Mouse (Mus musculus) ES-E14 (cell line): ENCODE measurements around the gene Igflr1. TPM values are rescaled to one million over a fixed set of nuclear protein-coding genes. Genes with fewer than 3 reads are reported as not detected.

ENCODE experiments used
- DNase-seq: peaks from one replicate; pipeline ENCODE4 v3.0.0-alpha.2; 2013; ENCODE audit warnings: low read depth, low spot score
- H3K27ac ChIP-seq: 2 replicates; pipeline ENCODE4 v1.5.1; 2012; ENCODE audit warnings: low read depth, mild to moderate bottlenecking, low read length, moderate library complexity, mixed read lengths; ENCODE audit not compliant: poor library complexity, insufficient read depth, severe bottlenecking
- H3K36me3 ChIP-seq: 2 replicates; pipeline ENCODE4 v1.6.1; 2012; ENCODE audit warnings: mild to moderate bottlenecking, low read length, moderate library complexity, mixed read lengths; ENCODE audit not compliant: control insufficient read depth, poor library complexity, insufficient read depth, severe bottlenecking
- H3K4me1 ChIP-seq, 2 experiments: fragments of 150-350 bp in 1 of 2; sonication (generic) in 1 of 2; 2 replicates each; pipeline ENCODE4 v1.6.1; 2012; ENCODE audit warnings: low read length in 2 of 2, mild to moderate bottlenecking in 1 of 2, mixed read lengths in 1 of 2; ENCODE audit not compliant: control insufficient read depth in 2 of 2, insufficient read depth in 2 of 2, poor library complexity in 1 of 2
- H3K4me3 ChIP-seq, 2 experiments: fragments of 150-350 bp in 1 of 2; sonication (generic) in 1 of 2; 2 replicates each; pipeline ENCODE4 v1.5.1; 2012; ENCODE audit warnings: low read length in 2 of 2, low read depth in 1 of 2, mild to moderate bottlenecking in 1 of 2, mixed read lengths in 1 of 2; ENCODE audit not compliant: insufficient read depth in 1 of 2, poor library complexity in 1 of 2, severe bottlenecking in 1 of 2
- H3K9ac ChIP-seq: 2 replicates; pipeline ENCODE4 v1.6.1; 2012; ENCODE audit warnings: low read depth, mild to moderate bottlenecking, low read length, mixed read lengths; ENCODE audit not compliant: poor library complexity, insufficient read depth, severe bottlenecking
- H3K9me3 ChIP-seq: fragments of 150-350 bp; sonication (generic); 2 replicates; pipeline ENCODE4 v1.6.1; 2012; ENCODE audit warnings: low read depth, mild to moderate bottlenecking, low read length; ENCODE audit not compliant: control insufficient read depth, insufficient read depth
- CHD2 ChIP-seq: IDR thresholded peaks from 2 replicates; pipeline ENCODE4 v1.6.1; 2014; ENCODE audit warnings: mild to moderate bottlenecking, low read depth, low read length, inconsistent platforms
- HCFC1 ChIP-seq: IDR thresholded peaks from 2 replicates; pipeline ENCODE4 v1.6.1; 2012; ENCODE audit warnings: low read length, inconsistent platforms, borderline replicate concordance; ENCODE audit not compliant: insufficient read depth
- MAFK ChIP-seq: IDR thresholded peaks from 2 replicates; pipeline ENCODE4 v1.6.1; 2014; ENCODE audit warnings: mild to moderate bottlenecking, low read depth, low read length, inconsistent platforms; ENCODE audit not compliant: insufficient read depth
- ZC3H11A ChIP-seq: IDR thresholded peaks from 2 replicates; pipeline ENCODE4 v1.6.1; 2012; ENCODE audit warnings: low read depth, mild to moderate bottlenecking, inconsistent platforms, low read length, borderline replicate concordance
- ZNF384 ChIP-seq: IDR thresholded peaks from 2 replicates; pipeline ENCODE4 v1.6.1; 2012; ENCODE audit warnings: low read depth, low read length, inconsistent platforms
- in situ Hi-C, 2 experiments: fragments of 600-800 bp; cut with MboI; formaldehyde crosslinking; loops; one replicate each; pipeline ENCODE4 v1.15.1; 2025; ENCODE audit warnings: low sequenced_read_pairs in 2 of 2, inconsistent platforms in 1 of 2; ENCODE audit not compliant: unreplicated experiment in 2 of 2
- total RNA-seq: library from RNA; depleted of rRNA; stranded (reverse); fragments of 300-350 nt; gene quantifications from 2 replicates; pipeline ENCODE4 v1.2.3, GENCODE M21; 2012

Igflr1 gene
- total RNA-seq, 1 experiment, result 1.3 TPM

DNA sequence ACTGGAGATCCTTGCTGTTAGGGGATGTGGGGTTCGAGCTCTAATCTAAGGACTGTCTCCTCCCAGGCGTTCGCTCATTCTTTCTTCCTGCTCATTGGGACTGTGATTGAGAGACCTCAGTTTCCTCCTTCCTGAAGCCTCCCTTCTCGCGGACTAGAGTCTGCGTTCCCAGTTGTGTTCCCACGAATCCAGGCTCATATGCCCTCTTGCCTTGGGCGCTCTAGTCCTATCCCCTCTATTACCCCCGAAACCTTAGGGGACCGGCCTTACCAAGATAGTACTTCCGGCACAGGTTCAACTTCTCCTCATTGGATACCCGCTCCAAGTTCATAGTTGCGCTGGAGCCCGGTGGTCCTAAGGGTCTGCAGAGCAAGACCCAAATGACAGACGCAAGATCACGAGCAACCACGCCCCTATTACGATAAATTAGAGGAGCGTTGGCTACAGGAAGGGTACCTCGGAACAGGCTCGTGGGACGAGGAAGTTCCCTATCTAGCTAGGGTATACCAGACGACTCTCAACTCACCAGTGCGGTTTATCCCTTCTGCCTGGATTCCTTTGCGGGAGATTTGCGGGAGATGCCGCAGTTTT is 2.6 kb upstream of the Igflr1 start:
- Histone ChIP-seq H3K9ac (peak overlapping the region; percentile 88), H3K9me3 (no peaks in the 10 kb centered on the region), H3K4me1 (peaks cover 4 to 26% of the 10 kb centered on the region in 2 experiments; a peak in 2 of 4 replicates), H3K4me3 (peak overlapping the region; percentile 97 to 99), H3K36me3 (peaks cover 2% of the 10 kb centered on the region; the same call in 1 of the 2 replicates), H3K27ac (peak overlapping the region; percentile 32; the same call in 1 of the 2 replicates)
- no peak for DNase-seq
- TF ChIP-seq HCFC1 (no peak), ZNF384 (no peak), ZC3H11A (no peak), MAFK (no peak), CHD2 (no peak)
- in situ Hi-C loops, result no loop called here

- H3K9ac ChIP-seq, result peak within 1 kb of the TSS; percentile 99
- no peak for TF ChIP-seq MAFK
- TF ChIP-seq ZNF384, result peak; percentile 82
- TF ChIP-seq ZC3H11A, result no peak
- no peak for TF ChIP-seq CHD2
- peak; percentile 95 for TF ChIP-seq HCFC1
- peaks cover 5% of the 10 kb centered on the region for H3K36me3 ChIP-seq
- peak; percentile 95 for DNase-seq
- in situ Hi-C loops, result no loop called here
- peaks cover 4 to 22% of the 10 kb centered on the region in 2 experiments; a peak in 2 of 4 replicates for H3K4me1 ChIP-seq
- H3K27ac ChIP-seq, result peak within 1 kb of the TSS; percentile 99
- H3K4me3 ChIP-seq, result peak within 1 kb of the TSS; percentile 97 to 99
- no peaks in the 10 kb centered on the region for H3K9me3 ChIP-seq
Measured at GRCm38 (mm10) chr7:30563117-30563905, 1.9 kb upstream of the Igflr1 start, which contains the start of the genes U2af1l4, Gm49396 and Psenen. Gene U2af1l4, plus strand, starts transcription at chr7:30563301. Gene Gm49396, plus strand, starts transcription at chr7:30563344. Gene Psenen, minus strand, starts transcription at chr7:30563627.

DNA sequence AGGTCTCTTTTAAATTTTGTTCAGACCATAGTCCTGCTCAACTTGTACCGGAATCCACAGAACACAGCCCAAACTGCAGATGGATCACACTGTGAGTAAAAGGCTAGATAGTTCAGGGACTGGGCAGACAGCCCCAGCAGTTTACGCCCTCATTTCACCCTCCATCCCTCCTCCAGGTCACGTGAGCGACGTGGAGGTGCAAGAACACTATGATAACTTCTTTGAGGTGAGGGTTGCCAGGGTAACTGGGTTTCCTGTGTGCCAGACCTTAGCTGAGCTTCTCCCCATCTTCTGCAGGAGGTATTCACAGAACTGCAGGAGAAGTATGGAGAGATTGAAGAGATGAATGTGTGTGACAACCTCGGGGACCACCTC is 1.3 kb upstream of the Igflr1 start:
- in situ Hi-C loops, result no loop called here
- Histone ChIP-seq H3K4me3 (peak overlapping the region; percentile 97 to 99), H3K9me3 (no peaks in the 10 kb centered on the region), H3K36me3 (peaks cover 10% of the 10 kb centered on the region), H3K4me1 (peaks cover 4 to 19% of the 10 kb centered on the region in 2 experiments; a peak in 2 of 4 replicates), H3K9ac (peak overlapping the region; percentile 20; the same call in 1 of the 2 replicates), H3K27ac (no peak overlapping the region)
- DNase-seq, result no peak
- TF ChIP-seq HCFC1, result no peak
- no peak for TF ChIP-seq ZC3H11A
- TF ChIP-seq MAFK, result no peak
- no peak for TF ChIP-seq ZNF384
- no peak for TF ChIP-seq CHD2

- Histone ChIP-seq H3K27ac (no peak overlapping the region), H3K9me3 (no peaks in the 10 kb centered on the region), H3K9ac (no peak overlapping the region), H3K4me3 (no peak overlapping the region), H3K36me3 (peaks cover 30% of the 10 kb centered on the region), H3K4me1 (peaks cover 0 to 16% of the 10 kb centered on the region in 2 experiments; a peak in 1 of 4 replicates)
- in situ Hi-C loops, result no loop called here
- DNase-seq, result no peak
- TF ChIP-seq HCFC1 (no peak), MAFK (no peak), CHD2 (no peak)
Measured at GRCm38 (mm10) chr7:30566033-30566432, 806 bp downstream of the Igflr1 start.
